13 mouse cellular contexts compared by ENCODE assay signal in the genomic region with DNA sequence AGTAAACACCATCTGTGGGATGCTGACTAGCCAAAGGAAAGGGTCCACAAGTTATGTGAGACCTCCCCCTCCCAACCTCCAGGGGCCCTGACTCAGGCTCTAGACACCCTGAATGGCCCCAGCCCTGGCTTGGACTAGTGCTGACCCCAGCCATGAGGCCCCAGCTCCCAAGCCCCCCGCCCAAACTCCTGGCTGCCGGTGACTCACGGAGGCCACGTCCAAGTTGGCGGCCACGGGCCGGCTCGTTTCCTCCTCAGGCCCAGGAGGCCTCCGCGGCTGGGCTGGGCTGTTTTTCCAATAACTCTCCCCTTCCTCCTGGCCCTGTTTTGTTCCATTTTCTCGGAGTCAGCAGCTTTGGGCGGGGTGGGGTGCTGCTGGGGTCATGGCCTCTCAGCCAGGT. TPM values are rescaled to one million over a fixed set of nuclear protein-coding genes. Genes with fewer than 3 reads are reported as not detected.
DNase-seq lines count a peak whose midpoint lies in the region; ATAC-seq and TF ChIP-seq lines count a peak whose summit lies in the region.
"Had no signal": no experiment of that assay in that cellular context is flagged by ENCODE, and none has a peak within 500 bp of the region (broad histone marks: within the 10 kb centered on the region; RNA-seq: fewer than 3 reads in every experiment).

No protein-coding gene starts in this region.

- DNase-seq in testis, postnatal 14 days (ENCODE audit: low spot score), result peak; percentile 9
- no peak for DNase-seq in testis, postnatal 10 days (ENCODE audit: low spot score)
- DNase-seq in heart, adult 2 months, result peak; percentile 77 to 84
- no peak for DNase-seq in intestine, embryonic 14.5 days (ENCODE audit: low spot score)
- DNase-seq in yolk sac, embryonic 10.5 days (ENCODE audit: low spot score), result no peak
- no peak for DNase-seq in spleen, postnatal 10 days (ENCODE audit: low spot score in 2 of 2)
- DNase-seq in left cerebral cortex, adult 18-20 months (ENCODE audit: low spot score in 2 of 2), result no peak
- DNase-seq in midbrain, embryonic 14.5 days, result no peak
- DNase-seq: kidney, postnatal 14 days; thymus, adult 18-20 months had no signal

- no peak for TF ChIP-seq CTCF in heart, adult 2 months (IDR thresholded peaks at IDR 0.05)

- ATAC-seq in intestine, embryonic 14.5 days (replicated peaks; ENCODE audit: low FRiP score, low TSS enrichment, low read depth), result no peak
- no peak for ATAC-seq in midbrain, embryonic 14.5 days (ENCODE audit: low FRiP score, low TSS enrichment)

- H3K79me2 ChIP-seq in heart, adult 2 months (replicated peaks; ENCODE audit: control insufficient read depth, insufficient read depth, low read length), result no peaks in the 10 kb centered on the region

- intact Hi-C loops in heart, adult 2 months (cut with DNase I), result no loop called here

- 34% methylated on average over 12 of the region's 12 CpGs for WGBS in heart, adult 2 months
- WGBS in intestine, embryonic 14.5 days, result 72% methylated on average over 12 of the region's 12 CpGs
- 86% methylated on average over 12 of the region's 12 CpGs for WGBS in midbrain, embryonic 14.5 days

- H3K27ac ChIP-seq in heart, adult 2 months, result peak overlapping the region; percentile 84
- H3K27ac ChIP-seq in intestine, embryonic 14.5 days (ENCODE audit: low read depth), result peak overlapping the region; percentile 99
- no peak overlapping the region for H3K27ac ChIP-seq in midbrain, embryonic 14.5 days (replicated peaks; ENCODE audit: low read depth, low read length)
- H3K27ac ChIP-seq: macrophage had no signal

- no peaks in the 10 kb centered on the region for H3K9me3 ChIP-seq in intestine, embryonic 14.5 days (ENCODE audit: control insufficient read depth, low read length)
- H3K9me3 ChIP-seq in midbrain, embryonic 14.5 days (ENCODE audit: control insufficient read depth, low read length), result no peaks in the 10 kb centered on the region

- no peak for TF ChIP-seq POLR2A in heart, adult 2 months (IDR thresholded peaks at IDR 0.05; ENCODE audit: insufficient read depth, low read depth, low read length)

- TF ChIP-seq EP300 in heart, adult 2 months (IDR thresholded peaks at IDR 0.05; ENCODE audit: insufficient read depth, low read depth, low read length), result no peak

- no peaks in the 10 kb centered on the region for H3K36me3 ChIP-seq in heart, adult 2 months (ENCODE audit: control insufficient read depth, insufficient read depth, low read length)
- H3K36me3 ChIP-seq in intestine, embryonic 14.5 days (ENCODE audit: control insufficient read depth, insufficient read depth, low read length), result peaks cover 51% of the 10 kb centered on the region
- H3K36me3 ChIP-seq in midbrain, embryonic 14.5 days (ENCODE audit: control insufficient read depth, insufficient read depth, low read length), result no peaks in the 10 kb centered on the region

- H3K9ac ChIP-seq in heart, adult 2 months (ENCODE audit: low read depth, low read length), result no peak overlapping the region
- H3K9ac ChIP-seq in intestine, embryonic 14.5 days (ENCODE audit: low read length), result no peak overlapping the region
- no peak overlapping the region for H3K9ac ChIP-seq in midbrain, embryonic 14.5 days (replicated peaks; ENCODE audit: low read length)

- peaks cover 16% of the 10 kb centered on the region for H3K4me1 ChIP-seq in heart, adult 2 months (ENCODE audit: control insufficient read depth, insufficient read depth, low read length)
- peaks cover 61% of the 10 kb centered on the region for H3K4me1 ChIP-seq in intestine, embryonic 14.5 days (replicated peaks; ENCODE audit: control insufficient read depth, insufficient read depth, low read length)
- peaks cover 18% of the 10 kb centered on the region for H3K4me1 ChIP-seq in midbrain, embryonic 14.5 days (ENCODE audit: control insufficient read depth, insufficient read depth, low read length)

- no peaks in the 10 kb centered on the region for H3K27me3 ChIP-seq in heart, adult 2 months (ENCODE audit: control insufficient read depth, insufficient read depth, low read length)
- H3K27me3 ChIP-seq in intestine, embryonic 14.5 days (replicated peaks; ENCODE audit: control insufficient read depth, insufficient read depth, low read length), result no peaks in the 10 kb centered on the region
- no peaks in the 10 kb centered on the region for H3K27me3 ChIP-seq in midbrain, embryonic 14.5 days (ENCODE audit: control insufficient read depth, insufficient read depth, low read length)

- no peak overlapping the region for H3K4me3 ChIP-seq in heart, adult 2 months
- H3K4me3 ChIP-seq in intestine, embryonic 14.5 days (ENCODE audit: low read depth, low read length), result no peak overlapping the region
- H3K4me3 ChIP-seq in midbrain, embryonic 14.5 days (replicated peaks; ENCODE audit: low read depth, low read length), result no peak overlapping the region

- H3K4me2 ChIP-seq in intestine, embryonic 14.5 days (ENCODE audit: low read length), result no peak overlapping the region
- H3K4me2 ChIP-seq in midbrain, embryonic 14.5 days (ENCODE audit: low read length), result no peak overlapping the region

RNA-seq across cellular contexts. Expression of gene Tnnt3, which starts 13.9 kb away (rescaled TPM):
- 1 to 10 TPM; 1.1 to 1.3 TPM for total RNA-seq in heart, adult 2 months (2021)
- polyA plus RNA-seq in heart, adult 2 months (2012; rRNA removed), result 1.8 TPM in 1 of 2 replicates, not detected in the other
- 1.5 and 2.4 TPM in 2 replicates for polyA plus RNA-seq in intestine, embryonic 14.5 days (2014; fragmentation: Nextera tagmentation; extraction: Ambion mirVana)
- not detected for total RNA-seq in left cerebral cortex, adult 18-20 months (2021)
- polyA plus RNA-seq in midbrain, embryonic 14.5 days (2014; fragmentation: Nextera tagmentation; extraction: Ambion mirVana), result 1.1 TPM in 1 of 2 replicates, not detected in the other
- polyA plus RNA-seq: liver, adult 2 months; macrophage had no signal

RNA-seq across cellular contexts. Expression of gene Lsp1, which starts 24.2 kb away (rescaled TPM):
- total RNA-seq in heart, adult 2 months (2021), result 10 to 100 TPM; 28.4 to 35.0 TPM
- polyA plus RNA-seq in heart, adult 2 months (2012; rRNA removed), result 96.6 and 107 TPM in 2 replicates
- 145 and 153 TPM in 2 replicates for polyA plus RNA-seq in intestine, embryonic 14.5 days (2014; fragmentation: Nextera tagmentation; extraction: Ambion mirVana)
- total RNA-seq in left cerebral cortex, adult 18-20 months (2021), result 1 to 10 TPM; 4.2 to 5.7 TPM
- polyA plus RNA-seq in midbrain, embryonic 14.5 days (2014; fragmentation: Nextera tagmentation; extraction: Ambion mirVana), result 2.7 and 8.0 TPM in 2 replicates

RNA-seq across cellular contexts. Expression of gene Tnni2, which starts 43.2 kb away (rescaled TPM):
- total RNA-seq in heart, adult 2 months (2021), result 1 to 10 TPM; 2.7 to 3.0 TPM
- 5.9 and 7.5 TPM in 2 replicates for polyA plus RNA-seq in heart, adult 2 months (2012; rRNA removed)
- 1.7 and 3.2 TPM in 2 replicates for polyA plus RNA-seq in intestine, embryonic 14.5 days (2014; fragmentation: Nextera tagmentation; extraction: Ambion mirVana)
- under 1 TPM in 1 of 2 experiments, not detected in 1; 0.44 TPM for total RNA-seq in left cerebral cortex, adult 18-20 months (2021)
- polyA plus RNA-seq in midbrain, embryonic 14.5 days (2014; fragmentation: Nextera tagmentation; extraction: Ambion mirVana), result not detected in 2 replicates
- polyA plus RNA-seq: liver, adult 2 months had no signal

RNA-seq across cellular contexts. Expression of gene Mrpl23, which starts 47.7 kb away (rescaled TPM):
- 1 to 10 TPM in 1 of 2 experiments, under 1 TPM in 1; 0.89 to 2.1 TPM for total RNA-seq in heart, adult 2 months (2021)
- 12.8 and 18.0 TPM in 2 replicates for polyA plus RNA-seq in heart, adult 2 months (2012; rRNA removed)
- 36.1 and 45.8 TPM in 2 replicates for polyA plus RNA-seq in intestine, embryonic 14.5 days (2014; fragmentation: Nextera tagmentation; extraction: Ambion mirVana)
- total RNA-seq in left cerebral cortex, adult 18-20 months (2021), result 1 to 10 TPM; 3.1 to 5.9 TPM
- 11.9 and 23.9 TPM in 2 replicates for polyA plus RNA-seq in midbrain, embryonic 14.5 days (2014; fragmentation: Nextera tagmentation; extraction: Ambion mirVana)

RNA-seq across cellular contexts. Expression of gene Syt8, which starts 50.1 kb away (rescaled TPM):
- not detected for total RNA-seq in heart, adult 2 months (2021)
- not detected in 2 replicates for polyA plus RNA-seq in heart, adult 2 months (2012; rRNA removed)
- 1.6 and 3.8 TPM in 2 replicates for polyA plus RNA-seq in intestine, embryonic 14.5 days (2014; fragmentation: Nextera tagmentation; extraction: Ambion mirVana)
- total RNA-seq in left cerebral cortex, adult 18-20 months (2021), result not detected
- not detected in 2 replicates for polyA plus RNA-seq in midbrain, embryonic 14.5 days (2014; fragmentation: Nextera tagmentation; extraction: Ambion mirVana)
- total RNA-seq: gastrocnemius, adult 8-10 months; liver, adult 2 months had no signal
- polyA plus RNA-seq: liver, adult 2 months had no signal

Comparison
In these comparisons a context has a peak if more than half of its experiments do, and no peak if none do; other contexts are left out.
1. DNase-seq: peak in testis, postnatal 14 days (single experiment) and heart, adult 2 months (2 of 2); none in testis, postnatal 10 days (single experiment), intestine, embryonic 14.5 days (single experiment), yolk sac, embryonic 10.5 days (single experiment), spleen, postnatal 10 days (0 of 2), left cerebral cortex, adult 18-20 months (0 of 2) and midbrain, embryonic 14.5 days (single experiment).
2. RNA of gene Lsp1, which starts 24.2 kb away (polyA plus RNA-seq): 145 to 153 TPM in intestine, embryonic 14.5 days and 96.6 to 107 TPM in heart, adult 2 months; 2.7 to 8.0 TPM in midbrain, embryonic 14.5 days; every median in the first group is over 10 times any median in the second.